Mouse (Mus musculus): ENCODE data around the gene Appl1.

GRCm38 (mm10) chr14:27019850-27020249 is 48.8 kb upstream of the Appl1 start:
- TF ChIP-seq CTCF (IDR thresholded peaks at IDR 0.05; ENCODE audit: control insufficient read depth, insufficient read depth, insufficient read length) (no peak), MAX (IDR thresholded peaks at IDR 0.05) (no peak)

All from C2C12 (cell line).